Mouse (Mus musculus) cerebellum, postnatal 14 days (tissue): ENCODE measurements around the gene Ckap5.

Experiments
- DNase-seq, 2 experiments: peaks; one replicate each; pipeline ENCODE4 v3.0.0; 2021; ENCODE audit warnings: mixed read lengths in 2 of 2

Gene Ckap5

DNA sequence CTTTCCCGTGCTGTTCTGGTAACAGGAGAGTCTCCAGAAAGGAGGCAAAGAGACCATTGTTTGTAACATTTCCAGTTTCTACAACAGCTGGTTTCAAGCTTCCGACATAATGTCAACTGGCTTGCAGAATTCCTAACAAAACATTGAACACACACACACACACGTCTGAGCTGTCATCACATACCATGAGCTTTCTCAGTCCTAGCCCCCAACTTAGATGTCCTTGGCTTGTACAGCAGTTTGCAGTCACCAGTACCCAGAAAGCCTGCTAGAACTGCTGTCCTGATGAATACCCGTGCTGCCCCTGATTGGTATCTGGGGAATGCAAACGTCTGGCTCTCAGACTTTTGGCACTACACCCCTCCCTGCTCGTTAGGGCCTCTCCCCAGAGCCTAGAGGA is 129.3 kb downstream of the Ckap5 start:
- no peak for DNase-seq

DNA sequence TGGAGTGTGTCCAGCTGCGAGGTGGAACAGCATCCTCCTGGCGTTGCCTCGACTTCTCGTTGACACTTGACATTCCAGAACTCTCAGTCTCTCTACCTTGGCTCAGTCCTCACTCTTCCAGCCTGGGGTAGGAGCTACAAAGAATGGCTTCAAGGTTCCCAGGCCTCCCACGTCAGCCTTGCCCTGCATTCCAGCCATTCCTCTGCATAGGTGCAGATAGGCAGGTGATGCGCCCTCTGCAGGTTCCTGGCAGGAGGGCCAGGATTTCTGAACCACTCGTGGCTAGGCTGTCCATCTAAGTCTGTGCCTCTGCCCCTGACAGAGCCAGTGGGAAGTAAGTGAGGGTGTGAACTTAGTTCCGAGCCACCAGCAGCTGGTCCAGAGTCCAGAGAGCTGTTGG is 130.2 kb downstream of the Ckap5 start:
- no peak for DNase-seq

DNA sequence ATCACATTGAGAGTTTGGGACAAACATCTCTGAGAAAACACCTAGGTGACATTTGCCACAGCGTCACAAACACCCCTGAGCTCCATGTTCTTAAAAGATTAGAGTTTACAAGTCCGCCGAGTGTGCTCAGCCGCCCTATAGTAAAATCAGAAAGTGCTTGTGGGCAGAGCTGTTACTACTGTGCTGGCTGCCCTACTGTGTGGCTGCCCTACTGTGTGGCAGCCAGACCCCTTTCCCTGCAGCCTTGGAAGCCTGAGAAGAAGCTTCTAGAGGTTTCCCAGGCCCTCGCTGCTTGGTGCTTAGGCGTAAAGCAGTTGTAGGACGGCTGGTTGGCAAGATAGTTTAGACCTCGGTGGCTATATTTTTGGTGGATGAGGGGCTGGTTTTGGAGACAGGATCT is 133.1 kb downstream of the Ckap5 start:
- no peak for DNase-seq

DNA sequence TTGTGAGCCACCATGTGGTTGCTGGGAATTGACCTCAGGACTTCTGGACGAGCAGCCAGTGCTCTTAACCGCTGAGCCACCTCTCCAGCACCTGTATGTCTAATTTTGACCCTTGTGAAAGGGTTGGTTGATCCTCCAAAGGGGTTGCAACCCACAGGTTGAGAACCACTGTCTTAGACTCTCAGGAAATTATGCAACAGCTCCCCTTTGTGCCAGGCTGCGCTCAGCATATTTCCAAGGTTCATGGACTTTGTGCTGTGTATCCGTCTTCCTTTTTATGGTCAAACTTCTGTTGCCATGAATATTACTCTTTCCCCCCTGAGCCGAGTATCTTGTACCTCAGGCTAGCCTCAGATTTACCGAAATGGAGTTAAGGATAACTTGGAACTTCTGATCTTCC is 134.4 kb downstream of the Ckap5 start:
- no peak for DNase-seq

DNA sequence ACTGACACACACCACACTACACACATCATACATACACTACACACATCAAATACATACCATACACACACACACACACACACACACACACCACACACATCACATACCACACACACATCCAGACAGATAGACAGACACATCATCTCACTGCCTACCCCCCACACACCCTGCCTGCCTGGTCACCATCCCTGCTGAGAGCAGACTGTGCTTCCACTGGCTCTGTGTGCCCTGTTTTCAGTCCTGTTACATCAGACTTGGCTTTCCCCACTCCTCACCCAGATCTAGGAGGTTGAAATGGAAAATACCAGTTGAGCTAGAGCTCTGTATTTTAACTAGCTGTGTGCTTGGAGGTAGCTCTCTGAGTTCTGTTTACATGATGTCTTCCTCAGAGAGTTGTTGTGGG is 138.2 kb downstream of the Ckap5 start:
- no peak for DNase-seq

DNA sequence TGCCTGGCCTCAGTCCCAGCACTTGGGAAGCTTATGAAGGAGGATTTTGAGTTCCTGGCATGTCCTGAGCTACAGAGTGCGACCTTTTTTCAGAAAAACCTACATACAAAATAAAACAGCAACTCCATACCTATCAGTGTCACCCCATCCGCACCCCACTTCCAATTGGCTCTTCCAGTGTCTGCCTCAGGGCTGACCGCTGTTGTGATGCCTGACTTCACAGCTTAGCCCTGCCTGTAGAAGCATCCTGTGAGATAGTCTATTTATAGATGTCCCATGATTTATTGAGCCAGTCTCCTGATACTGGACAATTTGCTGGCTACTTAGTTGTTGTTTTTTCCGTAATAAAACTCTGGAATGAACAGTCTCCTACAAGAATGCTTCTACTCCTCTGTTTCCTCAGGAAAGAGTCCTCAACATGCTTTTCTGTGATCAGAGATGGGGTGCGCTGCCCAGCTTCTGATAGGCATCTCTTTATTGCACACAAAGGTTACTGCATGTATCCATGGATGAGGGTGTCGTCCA is 139.9 kb downstream of the Ckap5 start:
- DNase-seq, result no peak

DNA sequence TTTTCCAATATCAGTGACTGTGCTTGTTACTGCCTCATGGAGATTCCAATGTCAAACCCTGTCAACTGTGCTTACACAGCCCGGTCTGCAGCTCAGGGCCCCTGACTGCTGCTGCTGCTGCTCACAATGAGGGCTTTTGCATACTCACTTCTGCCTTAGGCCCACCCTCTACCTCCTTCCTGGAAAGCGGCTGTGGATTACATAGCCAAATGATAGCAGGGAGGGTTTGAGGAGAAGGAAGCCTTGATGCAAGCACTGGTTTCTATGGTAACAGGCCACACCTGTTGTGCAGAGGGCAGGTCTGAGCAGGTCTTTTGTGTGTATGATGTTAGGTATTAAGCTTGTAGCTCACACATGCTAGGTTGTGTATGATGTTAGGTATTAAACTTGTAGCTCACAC is 141.2 kb downstream of the Ckap5 start:
- DNase-seq, result no peak

DNA sequence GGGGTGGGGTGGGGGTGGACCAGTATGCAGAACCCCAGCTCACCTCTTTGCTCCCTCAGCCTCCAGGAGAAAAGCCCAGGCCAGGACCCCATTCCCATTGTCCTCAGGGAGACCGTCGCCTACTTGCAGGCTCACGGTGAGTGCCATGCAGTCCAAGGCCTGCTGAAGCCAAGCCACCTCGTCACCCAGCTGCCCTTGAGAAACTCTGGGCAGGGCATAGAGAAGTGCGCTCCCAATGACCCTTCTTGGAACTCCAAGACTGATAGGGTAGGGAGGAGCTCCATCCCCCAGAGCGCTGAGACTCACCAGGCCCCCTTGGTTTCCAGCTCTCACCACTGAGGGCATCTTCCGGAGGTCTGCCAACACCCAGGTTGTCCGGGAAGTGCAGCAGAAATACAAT is 142.8 kb downstream of the Ckap5 start:
- no peak for DNase-seq

DNA sequence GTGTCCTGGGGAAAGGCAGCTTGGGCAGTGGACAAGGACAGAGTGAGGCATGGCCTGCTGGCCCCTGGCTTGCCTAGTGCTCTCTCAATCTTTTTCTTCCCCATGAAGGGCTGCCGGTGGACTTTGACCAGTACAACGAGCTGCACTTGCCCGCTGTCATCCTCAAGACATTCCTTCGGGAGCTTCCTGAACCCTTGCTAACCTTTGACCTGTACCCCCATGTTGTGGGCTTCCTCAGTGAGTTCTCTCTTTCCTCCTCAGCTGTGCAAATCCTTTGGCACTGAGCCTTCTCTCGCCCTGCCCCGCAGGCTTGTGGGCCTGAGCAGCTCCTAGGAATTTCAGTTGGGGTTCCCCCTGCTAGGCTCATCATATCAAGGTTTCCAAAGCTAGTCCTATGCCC is 143.5 kb downstream of the Ckap5 start:
- DNase-seq, result no peak
